Mouse (Mus musculus) left cerebral cortex, postnatal 10 days (tissue): ENCODE measurements around the gene Tbc1d1. TPM values are rescaled to one million over a fixed set of nuclear protein-coding genes. Genes with fewer than 3 reads are reported as not detected.

Experiments
- DNase-seq, 2 experiments: peaks; one replicate each; pipeline ENCODE4 v3.0.0; 2021 to 2022; ENCODE audit warnings: low spot score in 2 of 2, mixed read lengths in 1 of 2; ENCODE audit errors: extremely low spot score in 1 of 2
- intact Hi-C: fragments of 180-260 bp; cut with DNase I; formaldehyde crosslinking; loops from one replicate; pipeline ENCODE4 v1.15.1; 2025
- total RNA-seq, 2 experiments: library from RNA; stranded (reverse); gene quantifications; 2 replicates each; pipeline ENCODE4 v1.2.3; 2021

Tbc1d1 gene
- total RNA-seq, 2 experiments from 2014 or later, result 14.0 to 15.4 TPM

GRCm38 (mm10) chr5:64254988-64255387 is 98.9 kb downstream of the Tbc1d1 start:
- DNase-seq, result no peak

GRCm38 (mm10) chr5:64263348-64263747 is 107.2 kb downstream of the Tbc1d1 start:
- intact Hi-C loops, result no loop called here

More at GRCm38 (mm10) chr5:64254988-64255387, 98.9 kb downstream of the Tbc1d1 start:
- intact Hi-C loops, result loop anchor here (5.0 kb wide), 1 partner anchor 53 kb away; no protein-coding TSS in a partner anchor

GRCm38 (mm10) chr5:64263898-64264478 is 107.9 kb downstream of the Tbc1d1 start:
- no peak for DNase-seq
- intact Hi-C loops, result no loop called here

More at GRCm38 (mm10) chr5:64263348-64263747, 107.2 kb downstream of the Tbc1d1 start:
- no peak for DNase-seq

- intact Hi-C loops, result no loop called here
- DNase-seq, result no peak
Observed at GRCm38 (mm10) chr5:64265145-64265544, 109.0 kb downstream of the Tbc1d1 start.

- intact Hi-C loops, result no loop called here
- no peak for DNase-seq
Observed at GRCm38 (mm10) chr5:64265906-64266305, 109.8 kb downstream of the Tbc1d1 start.

GRCm38 (mm10) chr5:64266534-64266933 is 110.4 kb downstream of the Tbc1d1 start:
- intact Hi-C loops, result no loop called here
- DNase-seq, result no peak

- DNase-seq, result no peak
- intact Hi-C loops, result no loop called here
Observed at GRCm38 (mm10) chr5:64267279-64267678, 111.2 kb downstream of the Tbc1d1 start.

GRCm38 (mm10) chr5:64269669-64270068 is 113.6 kb downstream of the Tbc1d1 start:
- DNase-seq, result no peak
- intact Hi-C loops, result loop anchor here (10.0 kb wide), 3 partner anchors 135 to 445 kb away; no protein-coding TSS in a partner anchor

GRCm38 (mm10) chr5:64273517-64273916 is 117.4 kb downstream of the Tbc1d1 start:
- intact Hi-C loops, result loop anchor here (10.0 kb wide), 3 partner anchors 139 to 449 kb away; no protein-coding TSS in a partner anchor
- DNase-seq, result no peak

- no peak for DNase-seq
- intact Hi-C loops, result loop anchor here (10.0 kb wide), 3 partner anchors 139 to 449 kb away; no protein-coding TSS in a partner anchor
Observed at GRCm38 (mm10) chr5:64274296-64274695, 118.2 kb downstream of the Tbc1d1 start.

GRCm38 (mm10) chr5:64274738-64275451 is 118.8 kb downstream of the Tbc1d1 start:
- DNase-seq, result peak; percentile 57 to 61
- intact Hi-C loops, result loop anchor here (5.0 to 10.0 kb wide), 4 partner anchors 140 to 450 kb away; no protein-coding TSS in a partner anchor

GRCm38 (mm10) chr5:64277646-64278191 is 121.6 kb downstream of the Tbc1d1 start:
- no peak for DNase-seq
- intact Hi-C loops, result loop anchor here (5.0 to 10.0 kb wide), 4 partner anchors 143 to 453 kb away; no protein-coding TSS in a partner anchor

- no peak for DNase-seq
- intact Hi-C loops, result loop anchor here (5.0 to 10.0 kb wide), 5 partner anchors 145 to 455 kb away; no protein-coding TSS in a partner anchor
Observed at GRCm38 (mm10) chr5:64279668-64280067, 123.6 kb downstream of the Tbc1d1 start.

GRCm38 (mm10) chr5:64280191-64280590 is 124.1 kb downstream of the Tbc1d1 start:
- intact Hi-C loops, result loop anchor here (10.0 kb wide), 1 partner anchor 235 kb away; no protein-coding TSS in a partner anchor
- no peak for DNase-seq

- intact Hi-C loops, result loop anchor here (10.0 kb wide), 1 partner anchor 234 kb away; no protein-coding TSS in a partner anchor
- no peak for DNase-seq
Observed at GRCm38 (mm10) chr5:64280613-64281012, 124.5 kb downstream of the Tbc1d1 start.

GRCm38 (mm10) chr5:64281674-64282073 is 125.6 kb downstream of the Tbc1d1 start:
- intact Hi-C loops, result loop anchor here (10.0 kb wide), 1 partner anchor 233 kb away; no protein-coding TSS in a partner anchor
- DNase-seq, result no peak

- intact Hi-C loops, result loop anchor here (10.0 kb wide), 1 partner anchor 232 kb away; no protein-coding TSS in a partner anchor
- DNase-seq, result no peak
Observed at GRCm38 (mm10) chr5:64282594-64282993, 126.5 kb downstream of the Tbc1d1 start.

- intact Hi-C loops, result loop anchor here (5.0 to 10.0 kb wide), 2 partner anchors 230 to 577 kb away; no protein-coding TSS in a partner anchor
- no peak for DNase-seq
Observed at GRCm38 (mm10) chr5:64285289-64285688, 129.2 kb downstream of the Tbc1d1 start.

GRCm38 (mm10) chr5:64285851-64286250 is 129.7 kb downstream of the Tbc1d1 start:
- intact Hi-C loops, result loop anchor here (5.0 to 10.0 kb wide), 2 partner anchors 229 to 576 kb away; no protein-coding TSS in a partner anchor
- DNase-seq, result no peak
